Mouse (Mus musculus) heart, postnatal 0 days (tissue): ENCODE measurements around the gene Scd1.

ENCODE experiments used
- CTCF ChIP-seq: IDR thresholded peaks from 2 replicates; pipeline ENCODE4 v1.5.1; 2016; ENCODE audit warnings: antibody characterized with exemption, control low read depth, low read depth
- EP300 ChIP-seq: IDR thresholded peaks from 2 replicates; pipeline ENCODE4 v1.6.1; 2016; ENCODE audit warnings: antibody characterized with exemption, low read depth

DNA sequence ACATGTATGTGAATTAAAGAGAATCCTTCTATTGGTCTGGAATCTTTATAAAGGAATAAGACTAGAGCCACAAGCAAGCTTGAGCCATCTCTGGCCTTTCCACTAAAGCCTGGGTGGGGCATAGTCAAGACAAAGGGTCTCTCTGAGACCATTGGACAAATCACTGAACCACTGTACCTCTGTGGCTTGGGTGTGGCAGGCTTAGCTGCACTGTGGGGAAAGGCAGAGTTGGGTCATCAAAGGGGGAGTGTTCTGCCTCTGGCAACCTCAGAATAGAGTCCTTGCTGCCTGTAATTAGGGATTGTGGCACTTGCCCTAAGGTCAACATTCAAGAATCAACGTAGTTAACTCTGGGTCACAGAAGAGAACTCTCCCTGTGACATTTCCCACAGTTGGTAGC, 18.2 kb downstream of the Scd1 start:
- TF ChIP-seq CTCF (no peak), EP300 (no peak)
